Mouse (Mus musculus): Measurements from ENCODE around the gene Trim8.

Trim8 gene

DNA sequence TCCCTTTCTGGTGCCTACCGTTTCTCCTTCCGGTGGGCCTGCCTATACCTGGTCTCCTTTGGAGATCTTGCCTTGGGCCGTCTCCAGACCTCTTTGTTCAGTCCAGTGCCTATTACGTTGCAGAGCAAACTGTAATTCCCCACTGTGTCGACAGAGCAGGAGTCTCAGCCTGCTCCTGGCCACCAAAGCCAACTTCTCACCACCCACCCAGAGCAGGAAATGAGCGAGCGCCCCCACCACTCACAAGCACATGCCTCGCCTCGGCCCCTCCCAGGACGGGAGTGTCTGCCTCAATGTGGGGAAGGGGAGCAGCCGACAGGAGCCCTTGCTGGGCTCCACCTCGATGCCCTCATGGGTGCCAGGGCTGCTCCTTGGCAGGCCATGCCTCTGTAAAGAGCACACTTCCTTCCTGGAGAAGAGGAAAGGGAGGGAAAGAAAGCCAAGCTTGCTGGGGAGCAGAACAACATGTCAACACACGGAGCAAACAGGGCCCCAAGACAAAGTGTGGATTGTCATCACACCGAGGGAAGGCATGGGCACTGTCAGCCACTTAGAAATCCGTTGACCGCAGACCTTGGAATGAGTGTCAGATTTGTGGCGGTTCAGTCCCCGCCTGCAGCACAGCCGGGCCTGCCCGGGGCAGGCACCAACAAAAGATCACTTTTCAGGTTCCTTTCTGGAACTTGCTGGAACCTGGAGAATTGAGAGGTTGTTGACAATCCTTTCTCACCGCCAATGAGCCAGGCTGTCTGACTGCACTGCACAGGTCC is 22.0 kb upstream of the Trim8 start:
- DNase-seq (ENCODE audit: low read depth, low spot score) = no peak

DNA sequence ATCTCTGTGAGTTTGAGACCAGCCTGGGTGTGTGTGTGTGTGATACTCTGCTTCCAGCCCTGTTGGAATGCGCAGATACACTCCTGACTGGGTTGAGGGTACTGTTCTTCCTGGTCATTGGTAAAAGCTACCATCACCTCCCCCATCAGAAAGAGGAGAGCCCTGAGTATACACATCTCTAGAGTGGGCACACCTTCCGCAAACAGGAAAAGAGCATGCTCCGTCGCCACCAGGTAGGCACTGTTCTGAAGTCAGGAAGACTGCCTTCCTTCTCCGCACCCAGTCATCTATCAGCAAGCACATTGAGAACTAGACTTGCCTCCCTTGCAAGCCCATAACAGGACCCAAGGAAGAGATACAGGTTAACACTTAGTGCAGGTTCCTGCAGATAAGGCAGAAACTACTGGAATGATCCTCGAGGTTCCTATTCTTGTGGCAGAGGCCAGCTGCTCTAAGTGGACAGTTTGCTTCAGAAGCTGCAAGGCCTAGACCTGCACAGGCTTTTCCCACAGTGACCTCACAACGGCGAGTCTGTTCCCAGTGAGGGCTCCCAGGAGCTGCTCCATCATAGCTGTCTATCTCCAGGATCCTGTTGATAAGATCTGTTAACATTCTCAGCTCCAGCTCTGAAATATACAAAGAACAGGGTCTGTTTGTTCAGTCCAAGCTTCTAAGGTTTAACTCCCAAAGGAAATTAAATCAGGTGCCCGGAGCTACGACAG is 20.7 kb upstream of the Trim8 start:
- DNase-seq (ENCODE audit: low read depth, low spot score) = no peak

DNA sequence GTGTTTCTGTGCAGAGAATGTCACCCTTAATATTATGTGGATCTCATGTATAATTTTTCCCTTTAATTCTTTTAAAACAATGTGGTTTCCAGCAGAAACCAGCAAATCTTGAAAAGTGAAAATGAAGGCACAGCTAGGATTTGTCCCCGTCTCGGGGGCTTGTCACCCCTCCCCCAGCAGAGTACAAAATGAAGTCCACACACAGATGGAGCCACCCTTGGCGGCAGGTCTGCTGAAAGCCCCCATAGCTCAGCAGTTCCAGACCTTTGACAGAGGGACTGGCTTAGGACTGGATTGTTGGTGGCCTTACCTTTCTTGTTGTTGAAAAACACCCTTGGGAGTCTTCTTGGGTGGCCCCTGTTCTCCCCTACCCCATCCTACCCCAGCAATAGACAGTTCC is 20.1 kb upstream of the Trim8 start:
- no peak for DNase-seq (ENCODE audit: low read depth, low spot score)

DNA sequence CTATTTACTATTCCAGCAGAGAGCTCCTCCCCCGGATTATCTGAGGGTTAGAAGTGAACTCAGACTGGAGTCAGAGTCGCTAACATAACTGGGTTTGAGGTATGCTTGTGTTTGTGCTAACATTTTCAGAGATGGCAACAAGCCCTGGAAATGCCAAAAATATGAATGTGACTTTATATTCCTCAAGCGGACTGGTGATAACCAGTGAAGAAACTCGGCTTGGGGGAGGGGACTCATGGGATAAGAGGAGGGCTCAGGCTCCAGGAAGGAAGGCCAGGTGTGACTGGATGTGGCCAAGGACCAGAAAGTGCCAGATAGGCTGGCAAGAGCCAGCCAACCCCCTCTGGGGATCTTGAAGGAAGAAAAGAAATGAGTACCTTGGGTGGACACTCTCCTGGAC is 19.7 kb upstream of the Trim8 start:
- no peak for DNase-seq (ENCODE audit: low read depth, low spot score)

DNA sequence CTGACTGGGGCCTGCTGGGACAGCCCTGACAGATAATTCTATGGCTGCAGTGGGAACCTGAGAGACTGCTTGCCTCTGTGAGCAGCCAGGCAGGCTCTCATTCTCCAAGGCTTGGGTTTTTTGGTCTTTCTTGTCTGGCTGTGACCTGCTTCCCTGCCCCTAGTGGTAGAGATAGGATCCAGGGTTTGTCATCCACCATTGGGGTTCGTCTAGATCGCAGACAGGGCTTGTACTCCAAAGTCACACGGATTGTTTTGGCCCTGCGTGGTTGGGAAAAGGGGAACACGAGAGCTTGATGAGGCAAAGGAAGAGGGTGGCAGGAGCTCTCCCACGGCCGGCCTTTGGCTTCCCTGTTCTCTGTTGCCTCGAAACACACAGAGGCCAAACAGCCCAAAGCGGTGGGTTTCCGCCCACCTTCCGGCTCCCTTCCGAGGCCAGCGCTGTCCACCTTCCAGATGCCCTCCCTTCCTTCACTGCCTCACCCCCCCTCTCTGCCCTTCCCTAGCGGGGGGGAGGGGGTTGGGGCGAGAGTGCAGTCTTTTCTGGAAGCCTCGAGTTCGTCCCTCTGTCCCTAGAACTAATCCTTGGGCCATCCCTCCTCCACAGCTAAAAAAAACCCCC is 18.5 kb upstream of the Trim8 start:
- no peak for DNase-seq (ENCODE audit: low read depth, low spot score)

DNA sequence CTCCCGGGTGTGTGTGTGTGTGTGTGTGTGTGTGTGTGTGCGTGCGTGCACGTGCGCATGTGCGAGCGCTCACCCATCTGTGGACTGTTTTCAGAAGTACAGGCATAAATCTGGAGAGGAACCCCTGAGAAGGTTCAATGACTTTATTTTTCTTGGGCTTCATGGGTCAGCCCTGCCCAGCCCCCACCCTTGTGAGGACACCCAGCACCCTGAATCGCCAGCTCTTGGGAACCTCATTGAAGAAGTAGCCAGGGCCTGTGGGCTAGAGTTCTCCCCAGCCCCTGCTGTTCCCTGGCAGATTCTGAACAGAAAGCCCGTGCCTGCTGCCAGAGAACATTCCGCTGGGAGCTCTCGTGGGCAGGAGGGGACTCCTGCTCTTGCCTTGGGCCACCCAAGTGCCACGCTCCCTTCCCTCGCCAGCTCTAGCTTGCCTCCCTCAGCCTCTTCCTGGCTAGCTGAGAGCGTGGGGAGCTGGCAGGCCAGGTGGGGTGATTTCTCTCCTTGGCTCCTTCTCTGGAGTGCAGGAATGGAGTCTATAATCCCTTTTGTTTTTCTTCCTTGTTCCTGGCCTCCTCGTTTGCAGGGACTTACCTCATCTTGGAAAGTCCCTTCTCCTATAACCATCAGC is 17.7 kb upstream of the Trim8 start:
- DNase-seq (ENCODE audit: low read depth, low spot score) = no peak

DNA sequence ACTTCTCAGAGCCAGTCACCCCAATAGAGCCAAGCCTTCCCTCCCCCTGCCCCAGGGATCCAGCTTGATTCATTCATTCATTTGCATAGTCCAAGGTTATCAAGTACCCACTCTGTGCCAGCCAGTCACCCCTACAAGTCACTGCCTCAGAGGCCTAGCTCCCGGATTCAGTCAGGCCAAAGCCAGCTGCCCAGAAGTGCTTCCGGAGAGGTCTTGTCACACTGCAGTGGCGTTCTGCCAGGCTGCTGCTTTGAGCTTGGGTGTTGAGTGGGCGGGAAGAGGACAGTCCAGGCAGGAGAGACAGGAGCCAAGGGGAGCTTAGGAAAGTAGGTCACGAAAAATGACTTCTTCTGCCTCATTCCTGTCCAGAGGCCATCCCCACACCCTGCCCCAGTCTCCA is 17.0 kb upstream of the Trim8 start:
- DNase-seq (ENCODE audit: low read depth, low spot score) = peak; percentile 84

DNA sequence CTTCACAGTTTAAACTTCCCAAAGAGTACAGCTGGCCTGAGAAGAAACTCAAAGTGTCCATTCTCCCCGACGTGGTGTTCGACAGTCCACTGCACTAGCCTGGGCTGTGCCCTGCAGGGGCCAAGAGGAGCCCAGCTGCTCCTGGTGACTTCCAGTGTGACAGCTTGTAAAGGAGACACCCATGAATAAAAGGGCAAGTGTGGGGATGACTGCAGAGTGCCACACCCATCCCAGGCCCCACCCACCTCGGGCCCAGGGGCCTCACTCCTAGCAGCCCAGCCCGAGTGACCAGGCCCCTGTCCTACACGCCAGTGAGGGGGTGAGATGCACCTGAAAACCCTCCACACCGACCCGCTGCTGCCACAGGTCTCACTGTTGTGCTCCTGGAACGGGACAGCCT is 15.7 kb upstream of the Trim8 start:
- DNase-seq (ENCODE audit: low read depth, low spot score) = no peak

GRCm38 (mm10) chr19:46486709-46487108 is 14.8 kb upstream of the Trim8 start:
- no peak for DNase-seq (ENCODE audit: low read depth, low spot score)

- DNase-seq (ENCODE audit: low read depth, low spot score) = no peak
Measured at GRCm38 (mm10) chr19:46489448-46489847, 12.1 kb upstream of the Trim8 start.

GRCm38 (mm10) chr19:46490634-46491033 is 10.9 kb upstream of the Trim8 start:
- DNase-seq (ENCODE audit: low read depth, low spot score) = no peak

DNA sequence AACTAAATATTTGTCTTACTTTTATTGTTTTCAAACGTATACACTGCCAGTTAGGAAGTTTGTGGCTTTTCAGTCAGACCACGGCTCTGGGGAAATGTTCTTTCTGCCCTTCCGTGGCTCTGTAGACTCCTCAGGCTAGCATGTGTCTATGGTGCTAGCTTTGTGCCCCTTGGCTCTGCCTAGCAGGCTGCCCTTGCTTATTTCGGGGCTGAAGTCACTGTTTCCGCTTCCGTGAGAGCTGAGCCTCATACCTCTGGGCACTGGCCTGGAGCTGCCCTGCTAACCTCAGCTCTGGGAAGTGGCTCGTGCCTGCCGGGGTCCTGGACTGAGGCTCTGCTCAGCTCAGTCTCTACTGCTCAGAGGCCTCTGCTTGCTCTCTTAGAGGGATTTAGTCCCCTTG is 6.4 kb upstream of the Trim8 start:
- DNase-seq (ENCODE audit: low read depth, low spot score) = no peak

- DNase-seq (ENCODE audit: low read depth, low spot score) = no peak
Measured at GRCm38 (mm10) chr19:46497230-46497629, 4.3 kb upstream of the Trim8 start.

DNA sequence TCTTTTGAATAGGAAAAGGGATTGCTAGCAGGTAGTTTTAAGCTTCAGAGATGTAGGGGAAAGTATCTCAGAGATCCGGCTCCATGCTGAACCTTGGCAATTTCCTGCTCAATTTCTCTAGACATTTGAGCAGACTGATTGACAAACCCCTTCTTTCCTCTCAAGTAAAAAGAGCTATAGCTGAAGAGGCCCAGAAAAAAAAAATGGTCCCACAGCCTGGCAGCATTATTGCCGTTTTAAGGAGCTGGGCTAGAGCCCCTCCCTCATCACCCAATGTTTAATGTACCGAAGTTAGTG is 2.0 kb upstream of the Trim8 start:
- no peak for DNase-seq (ENCODE audit: low read depth, low spot score)

GRCm38 (mm10) chr19:46499836-46500580 is 1.5 kb upstream of the Trim8 start:
- DNase-seq (ENCODE audit: low read depth, low spot score) = peak; percentile 99

DNA sequence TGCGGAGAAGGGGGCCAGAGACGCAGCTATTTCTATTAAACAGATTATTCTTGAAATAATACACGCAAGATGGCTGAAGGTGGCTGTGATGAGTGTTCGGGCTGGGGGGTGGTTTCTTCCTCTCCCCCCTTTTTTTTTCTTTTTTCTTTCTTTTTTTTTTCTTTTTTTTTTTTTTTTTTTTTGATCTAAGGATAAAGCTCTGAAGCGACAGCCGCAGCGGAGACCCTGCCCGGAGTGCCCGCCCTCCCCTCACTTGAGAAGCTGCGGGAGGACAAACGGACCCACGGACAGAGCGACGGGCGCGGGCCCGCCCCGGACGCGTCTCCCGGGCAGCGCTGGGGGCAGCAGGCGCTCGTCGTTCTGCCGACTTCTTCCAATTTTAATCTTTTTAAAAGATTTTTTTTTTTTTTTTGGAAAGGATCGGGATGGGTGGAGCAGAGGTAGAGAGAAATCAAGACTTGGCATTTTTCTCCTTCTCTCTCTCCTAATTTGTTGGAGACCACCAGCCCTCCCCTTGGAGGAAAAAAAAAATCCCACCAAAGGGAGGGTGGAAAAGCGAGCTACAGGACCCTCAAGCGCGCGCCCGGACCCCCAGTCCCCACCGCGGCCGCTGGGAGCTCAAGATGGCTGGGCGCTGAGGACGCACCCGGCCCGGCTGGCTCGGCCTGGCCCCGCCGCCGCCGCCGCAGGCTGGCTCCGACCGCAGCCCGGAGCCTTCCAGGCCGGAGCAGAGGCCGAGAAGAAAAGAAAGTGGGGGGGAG is 741 bp upstream of the Trim8 start:
- DNase-seq (ENCODE audit: low read depth, low spot score) = no peak

DNA sequence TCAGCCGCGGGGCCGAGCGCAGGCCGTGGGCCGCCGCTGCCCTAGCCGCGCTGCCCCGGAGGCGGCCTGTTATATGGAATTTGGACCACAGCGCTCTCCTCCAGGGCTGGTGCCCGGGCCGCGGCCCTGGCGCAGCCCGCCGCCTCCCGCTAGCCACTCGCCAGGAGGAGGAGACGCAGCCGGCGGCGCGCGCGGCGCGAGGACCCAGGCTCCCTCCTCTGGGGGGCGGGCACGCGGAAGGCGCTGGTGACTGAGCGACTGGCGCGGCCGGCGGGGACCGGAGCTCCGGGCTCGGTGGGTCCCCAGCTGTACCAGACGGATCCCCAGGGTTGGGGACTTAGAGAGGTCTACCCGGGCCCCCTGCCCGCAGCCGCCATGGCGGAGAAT is 560 bp downstream of the Trim8 start:
- DNase-seq (ENCODE audit: low read depth, low spot score) = peak; percentile 78

DNA sequence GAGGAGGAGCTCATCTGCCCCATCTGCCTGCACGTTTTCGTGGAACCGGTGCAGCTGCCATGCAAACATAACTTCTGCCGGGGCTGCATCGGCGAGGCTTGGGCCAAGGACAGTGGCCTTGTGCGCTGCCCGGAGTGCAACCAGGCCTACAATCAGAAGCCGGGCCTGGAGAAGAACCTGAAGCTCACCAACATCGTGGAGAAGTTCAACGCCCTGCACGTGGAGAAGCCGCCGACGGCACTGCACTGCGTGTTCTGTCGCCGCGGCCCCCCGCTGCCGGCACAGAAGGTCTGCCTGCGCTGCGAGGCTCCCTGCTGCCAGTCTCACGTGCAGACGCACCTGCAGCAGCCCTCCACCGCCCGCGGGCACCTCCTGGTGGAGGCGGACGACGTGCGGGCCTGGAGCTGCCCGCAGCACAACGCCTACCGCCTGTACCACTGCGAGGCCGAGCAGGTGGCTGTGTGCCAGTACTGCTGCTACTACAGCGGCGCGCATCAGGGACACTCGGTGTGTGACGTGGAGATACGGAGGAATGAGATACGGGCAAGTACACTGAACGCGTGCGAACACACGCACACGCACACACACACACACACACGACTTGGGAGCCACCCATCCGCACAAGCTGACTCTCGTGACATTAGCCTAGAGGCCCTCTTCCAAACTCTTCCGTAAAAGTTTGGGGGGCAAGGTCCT is 1.1 kb downstream of the Trim8 start:
- peak; percentile 92 for DNase-seq (ENCODE audit: low read depth, low spot score)

DNA sequence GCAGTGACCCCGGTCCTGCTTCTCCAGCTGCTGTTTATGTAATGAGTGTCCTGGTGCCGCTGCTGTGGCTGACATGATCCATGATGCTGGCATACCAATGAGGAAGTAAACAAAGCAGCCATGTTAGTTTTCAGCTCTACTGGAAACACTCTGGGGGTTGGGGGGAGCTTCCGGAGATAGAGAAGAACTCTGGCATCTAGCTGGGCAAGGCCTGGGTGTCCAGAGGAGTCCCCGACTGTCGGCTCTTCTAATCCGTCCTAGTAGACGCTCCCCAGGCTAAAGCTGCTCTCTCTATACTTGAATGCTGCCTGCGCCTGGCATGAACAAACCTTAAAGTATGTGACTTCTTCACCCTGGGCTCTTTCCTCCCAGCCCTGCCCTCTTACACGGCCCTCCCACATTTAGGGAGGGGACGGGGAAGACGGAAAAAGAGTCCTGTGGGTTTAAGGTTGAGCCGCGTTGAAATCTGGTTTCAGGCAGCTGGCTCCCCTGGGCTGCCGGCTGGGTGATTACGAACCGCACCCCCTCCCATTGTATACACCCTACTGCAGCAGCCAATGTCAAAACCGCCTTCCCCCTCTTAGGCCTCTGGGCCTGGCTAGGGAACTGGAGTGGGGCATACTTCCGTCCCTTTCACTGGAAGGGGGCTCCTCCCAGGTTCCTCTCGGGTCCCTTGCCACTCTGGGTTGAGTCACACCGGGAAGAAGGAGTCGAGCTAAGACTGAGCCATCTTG is 2.0 kb downstream of the Trim8 start:
- peak; percentile 81 for DNase-seq (ENCODE audit: low read depth, low spot score)

- no peak for DNase-seq (ENCODE audit: low read depth, low spot score)
Measured at GRCm38 (mm10) chr19:46504085-46504552, 2.6 kb downstream of the Trim8 start.
